Mouse (Mus musculus) olfactory bulb, adult 2 months (tissue): ENCODE data around the gene Tmem256.

ENCODE experiments used
- CTCF ChIP-seq: fragments of 200-500 bp; IDR thresholded peaks from 2 replicates; pipeline ENCODE4 v1.5.1; 2012; ENCODE audit warnings: low read depth, mild to moderate bottlenecking, low read length, moderate library complexity; ENCODE audit not compliant: insufficient read depth
- POLR2A ChIP-seq: fragments of 200-500 bp; IDR thresholded peaks from 2 replicates; pipeline ENCODE4 v1.6.1; 2012; ENCODE audit warnings: mild to moderate bottlenecking, low read depth, low read length, moderate library complexity; ENCODE audit not compliant: insufficient read depth

- TF ChIP-seq POLR2A (peak; percentile 67), CTCF (no peak)
Measured at GRCm38 (mm10) chr11:69846198-69846680, 7.9 kb downstream of the Tmem256 start, which contains the start of gene Plscr3.
